Mouse (Mus musculus) liver, adult 2 months (tissue): ENCODE data around the gene Cpsf4. TPM values are rescaled to one million over a fixed set of nuclear protein-coding genes. Genes with fewer than 3 reads are reported as not detected.

Source experiments
- DNase-seq: peaks from one replicate; pipeline ENCODE4 v3.0.0-alpha.2; 2011; ENCODE audit warnings: low read depth, low spot score; ENCODE audit errors: extremely low read depth
- H3K27ac ChIP-seq: fragments of 200-500 bp; replicated peaks from 2 replicates; pipeline ENCODE4 v1.5.1; 2012; ENCODE audit warnings: low read depth, mild to moderate bottlenecking, control low read depth, inconsistent platforms, low read length; ENCODE audit not compliant: insufficient read depth
- H3K27me3 ChIP-seq: fragments of 200-500 bp; 2 replicates; pipeline ENCODE4 v1.6.1; 2012; ENCODE audit warnings: mild to moderate bottlenecking, moderate library complexity, low read length, inconsistent platforms; ENCODE audit not compliant: control insufficient read depth, insufficient read depth
- H3K36me3 ChIP-seq: fragments of 200-500 bp; 2 replicates; pipeline ENCODE4 v1.6.1; 2012; ENCODE audit warnings: low read length, inconsistent platforms; ENCODE audit not compliant: control insufficient read depth, insufficient read depth
- H3K4me1 ChIP-seq: fragments of 200-500 bp; 2 replicates; pipeline ENCODE4 v1.6.1; 2011; ENCODE audit warnings: low read length; ENCODE audit not compliant: control insufficient read depth, insufficient read depth
- H3K4me3 ChIP-seq: fragments of 200-500 bp; 2 replicates; pipeline ENCODE4 v1.5.1; 2011; ENCODE audit warnings: low read depth, mild to moderate bottlenecking, control low read depth, low read length, moderate library complexity; ENCODE audit not compliant: insufficient read depth
- H3K79me2 ChIP-seq: fragments of 200-500 bp; 2 replicates; pipeline ENCODE4 v1.6.1; 2012; ENCODE audit warnings: inconsistent platforms, mild to moderate bottlenecking, low read length, moderate library complexity; ENCODE audit not compliant: control insufficient read depth, insufficient read depth
- H3K9ac ChIP-seq: fragments of 200-500 bp; 2 replicates; pipeline ENCODE4 v1.6.1; 2012; ENCODE audit warnings: low read depth, mild to moderate bottlenecking, control low read depth, inconsistent platforms, low read length
- CTCF ChIP-seq: fragments of 200-500 bp; IDR thresholded peaks from 2 replicates; pipeline ENCODE4 v1.5.1; 2011; ENCODE audit warnings: low read depth, low read length, control low read depth
- POLR2A ChIP-seq: fragments of 200-500 bp; IDR thresholded peaks from 2 replicates; pipeline ENCODE4 v1.6.1; 2011; ENCODE audit warnings: low read length, control low read depth; ENCODE audit not compliant: insufficient read depth; ENCODE audit errors: extremely low read depth
- WGBS: fragments of 180-500 bp; shearing (Covaris S2); methylation state at CpG from one replicate; pipeline ENCODE4 v1.1.7; 2018; 5-methylcytosine and 5-hydroxymethylcytosine counted together
- polyA plus RNA-seq: library from polyadenylated mRNA; depleted of rRNA; stranded (reverse); fragments of >200 nt; gene quantifications from 2 replicates; pipeline ENCODE4 v1.2.3, GENCODE M21; 2012
- total RNA-seq: library from RNA; depleted of rRNA; stranded (reverse); fragments of >200 nt; gene quantifications from 2 replicates; pipeline ENCODE4 v1.2.3, GENCODE M21; 2014

Cpsf4 gene
- total and polyA plus RNA-seq, 2 experiments: 16.4 to 20.2 TPM

GRCm38 (mm10) chr5:145152690-145153089 is 14.3 kb upstream of the Cpsf4 start:
- no peaks in the 10 kb centered on the region for H3K79me2 ChIP-seq
- DNase-seq: no peak
- 95% methylated on average over 5 of the region's 5 CpGs for WGBS
- H3K4me3 ChIP-seq: no peak overlapping the region
- no peak overlapping the region for H3K9ac ChIP-seq
- H3K27me3 ChIP-seq: no peaks in the 10 kb centered on the region
- no peak overlapping the region for H3K27ac ChIP-seq
- H3K36me3 ChIP-seq: peaks cover 28% of the 10 kb centered on the region
- no peaks in the 10 kb centered on the region for H3K4me1 ChIP-seq
- TF ChIP-seq POLR2A (no peak), CTCF (no peak)

- no peak overlapping the region for H3K9ac ChIP-seq
- peaks cover 26% of the 10 kb centered on the region for H3K36me3 ChIP-seq
- H3K27ac ChIP-seq: no peak overlapping the region
- no peak for TF ChIP-seq CTCF
- TF ChIP-seq POLR2A: no peak
- DNase-seq: no peak
- no peak overlapping the region for H3K4me3 ChIP-seq
- no peaks in the 10 kb centered on the region for H3K27me3 ChIP-seq
- 97% methylated on average over 14 of the region's 14 CpGs for WGBS
- peaks cover 6% of the 10 kb centered on the region for H3K4me1 ChIP-seq
- H3K79me2 ChIP-seq: peaks cover 5% of the 10 kb centered on the region; the same call in 1 of the 2 replicates
These were observed 5.7 kb upstream of the Cpsf4 start for GRCm38 (mm10) chr5:145161361-145161760.

DNA sequence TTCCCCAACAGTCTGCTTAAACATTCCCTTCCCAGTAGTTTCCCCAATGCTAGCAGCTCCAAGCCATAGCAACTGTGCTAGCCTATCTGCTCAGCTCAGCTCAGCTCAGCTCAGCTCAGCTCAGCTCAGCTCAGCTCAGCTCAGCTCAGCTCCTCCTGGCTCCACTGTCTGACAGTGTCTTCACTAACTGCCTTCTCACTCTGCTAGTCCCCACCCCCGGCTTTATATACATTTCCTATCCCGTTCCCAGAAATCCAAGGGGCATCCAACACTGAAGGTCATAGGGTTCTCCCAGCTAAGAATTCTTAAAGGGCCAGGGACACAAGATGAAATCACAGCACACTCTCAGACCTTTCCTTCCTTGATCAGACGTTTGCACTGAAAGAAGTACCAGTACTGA is 2.3 kb upstream of the Cpsf4 start:
- H3K79me2 ChIP-seq: peaks cover 14% of the 10 kb centered on the region; the same call in 1 of the 2 replicates
- H3K27ac ChIP-seq: no peak overlapping the region
- H3K36me3 ChIP-seq: peaks cover 4% of the 10 kb centered on the region; the same call in 1 of the 2 replicates
- H3K4me3 ChIP-seq: no peak overlapping the region
- H3K9ac ChIP-seq: peak overlapping the region; percentile 31; the same call in 1 of the 2 replicates
- H3K27me3 ChIP-seq: no peaks in the 10 kb centered on the region
- no peak for TF ChIP-seq POLR2A
- TF ChIP-seq CTCF: no peak
- no peak for DNase-seq
- peaks cover 7% of the 10 kb centered on the region for H3K4me1 ChIP-seq
- WGBS: 63% methylated on average over 3 of the region's 3 CpGs

- H3K9ac ChIP-seq: peak overlapping the region; percentile 31; the same call in 1 of the 2 replicates
- DNase-seq: no peak
- H3K4me1 ChIP-seq: peaks cover 7% of the 10 kb centered on the region
- H3K27me3 ChIP-seq: no peaks in the 10 kb centered on the region
- H3K79me2 ChIP-seq: peaks cover 14% of the 10 kb centered on the region; the same call in 1 of the 2 replicates
- no peak overlapping the region for H3K27ac ChIP-seq
- 89% methylated on average over 15 of the region's 15 CpGs for WGBS
- peaks cover 1% of the 10 kb centered on the region; the same call in 1 of the 2 replicates for H3K36me3 ChIP-seq
- TF ChIP-seq CTCF (no peak), POLR2A (no peak)
- no peak overlapping the region for H3K4me3 ChIP-seq
These were observed 1.8 kb upstream of the Cpsf4 start for GRCm38 (mm10) chr5:145165184-145165583.

GRCm38 (mm10) chr5:145167306-145167661 is 271 bp downstream of the Cpsf4 start:
- no peak for DNase-seq
- H3K4me3 ChIP-seq: peak overlapping the region; percentile 74
- no peaks in the 10 kb centered on the region for H3K27me3 ChIP-seq
- peak overlapping the region; percentile 83 for H3K9ac ChIP-seq
- H3K27ac ChIP-seq: peak overlapping the region; percentile 20
- TF ChIP-seq POLR2A (no peak), CTCF (no peak)
- 0% methylated on average over 28 of the region's 28 CpGs for WGBS
- H3K4me1 ChIP-seq: peaks cover 7% of the 10 kb centered on the region
- peaks cover 17% of the 10 kb centered on the region; the same call in 1 of the 2 replicates for H3K79me2 ChIP-seq
- no peaks in the 10 kb centered on the region; the same call in 1 of the 2 replicates for H3K36me3 ChIP-seq

- Histone ChIP-seq H3K27ac (peak overlapping the region; percentile 57), H3K9ac (peak overlapping the region; percentile 41; the same call in 1 of the 2 replicates), H3K27me3 (no peaks in the 10 kb centered on the region), H3K79me2 (no peaks in the 10 kb centered on the region), H3K4me1 (no peaks in the 10 kb centered on the region), H3K36me3 (peaks cover 24% of the 10 kb centered on the region; the same call in 1 of the 2 replicates), H3K4me3 (peak overlapping the region; percentile 59)
- TF ChIP-seq CTCF: no peak
- TF ChIP-seq POLR2A: no peak
- WGBS: 40% methylated on average over 18 of the region's 18 CpGs
- peak; percentile 82 for DNase-seq
These were observed 11.5 kb downstream of the Cpsf4 start for GRCm38 (mm10) chr5:145178461-145178980.
